Mouse (Mus musculus) liver, embryonic 13.5 days (tissue): ENCODE measurements around the gene Nicn1. TPM values are rescaled to one million over a fixed set of nuclear protein-coding genes. Genes with fewer than 3 reads are reported as not detected.
"Not testable (repeated sequence)": the region's sequence is repeated elsewhere in the genome, so short reads cannot be mapped to it uniquely, and the experiment has no call there.

ENCODE experiments used
- ATAC-seq: fragments of 200-750 bp; cut with Nextera tagmentation; 2 replicates; pipeline ENCODE4 v1.8.0; 2017; ENCODE audit warnings: low read depth, mild to moderate bottlenecking, moderate number of reproducible peaks, moderate library complexity
- DNase-seq: peaks from one replicate; pipeline ENCODE4 v3.0.0; 2022
- H3K27ac ChIP-seq: fragments of 300-500 bp; sonication (generic); 2 replicates; pipeline ENCODE4 v1.5.1; 2015; ENCODE audit warnings: moderate library complexity, mild to moderate bottlenecking, inconsistent platforms
- H3K27me3 ChIP-seq: fragments of 300-500 bp; sonication (generic); 2 replicates; pipeline ENCODE4 v1.6.1; 2015; ENCODE audit warnings: mild to moderate bottlenecking, inconsistent platforms
- H3K36me3 ChIP-seq: fragments of 300-500 bp; sonication (generic); 2 replicates; pipeline ENCODE4 v1.6.1; 2015; ENCODE audit warnings: mild to moderate bottlenecking, inconsistent platforms
- H3K4me1 ChIP-seq: fragments of 300-500 bp; sonication (generic); replicated peaks from 2 replicates; pipeline ENCODE4 v1.6.1; 2015; ENCODE audit warnings: inconsistent platforms
- H3K4me2 ChIP-seq: fragments of 300-500 bp; sonication (generic); 2 replicates; pipeline ENCODE4 v1.6.1; 2015; ENCODE audit warnings: inconsistent platforms, mild to moderate bottlenecking, moderate library complexity
- H3K4me3 ChIP-seq: fragments of 300-500 bp; sonication (generic); replicated peaks from 2 replicates; pipeline ENCODE4 v1.5.1; 2015; ENCODE audit warnings: mild to moderate bottlenecking, inconsistent platforms
- H3K9ac ChIP-seq: fragments of 300-500 bp; sonication (generic); 2 replicates; pipeline ENCODE4 v1.6.1; 2015; ENCODE audit warnings: mild to moderate bottlenecking, inconsistent platforms
- H3K9me3 ChIP-seq: fragments of 300-500 bp; sonication (generic); replicated peaks from 2 replicates; pipeline ENCODE4 v1.6.1; 2016; ENCODE audit warnings: inconsistent platforms
- WGBS: fragments of 180-500 bp; shearing (Covaris S2); methylation state at CpG from one replicate; pipeline ENCODE4 v1.1.7; 2015; ENCODE audit not compliant: insufficient replicate concordance; 5-methylcytosine and 5-hydroxymethylcytosine counted together
- polyA plus RNA-seq: library from polyadenylated mRNA; unstranded; fragments of >200 nt; fragmentation: Nextera tagmentation; extraction: Ambion mirVana; gene quantifications from 2 replicates; pipeline ENCODE4 v1.2.1, GENCODE M21; 2015

The Nicn1 gene
- polyA plus RNA-seq, 1 experiment from 2014 or later = 4.7 TPM

DNA sequence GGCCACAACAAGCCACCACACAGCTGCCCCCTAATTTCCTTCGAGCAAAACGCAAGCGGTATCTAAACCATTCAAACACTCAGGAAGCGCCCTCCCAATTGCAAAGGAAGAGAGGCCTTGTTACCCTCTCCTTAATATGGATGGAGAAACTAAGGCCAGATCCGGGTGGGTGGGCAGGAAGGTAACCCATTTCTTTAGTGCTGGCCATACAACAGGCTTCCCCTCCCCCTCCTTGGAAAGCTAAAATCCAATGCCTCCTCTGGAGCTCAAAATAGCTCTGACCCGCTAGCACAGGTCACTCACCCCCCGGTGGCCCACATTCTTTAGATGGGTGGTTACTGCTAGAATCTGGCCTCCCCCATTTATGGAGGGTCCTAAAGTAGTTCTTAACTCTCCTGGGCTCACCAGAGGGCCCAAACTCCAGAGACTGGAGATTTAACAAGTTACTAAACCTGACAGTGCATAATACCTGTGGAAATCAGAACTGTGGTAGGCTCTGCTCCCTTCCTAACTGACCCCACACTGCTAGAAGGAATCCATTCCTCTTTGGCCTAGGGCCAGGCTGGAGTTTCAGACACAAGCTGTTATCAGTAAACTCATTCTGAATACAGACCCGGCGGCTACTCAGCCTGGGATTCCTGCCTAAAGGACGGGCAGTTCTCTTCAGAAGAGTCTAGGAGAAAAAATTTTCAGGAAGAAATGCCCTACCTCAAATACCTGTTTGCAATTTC is 25.9 kb upstream of the Nicn1 start:
- ATAC-seq (no peak; the same call in 1 of the 2 replicates), DNase-seq (no peak)
- 13% methylated on average over 10 of the region's 10 CpGs for WGBS
- Histone ChIP-seq H3K36me3 (no peaks in the 10 kb centered on the region), H3K9me3 (no peaks in the 10 kb centered on the region), H3K4me2 (peak overlapping the region; percentile 100), H3K4me1 (peaks cover 36% of the 10 kb centered on the region), H3K9ac (peak overlapping the region; percentile 51), H3K27ac (peak overlapping the region; percentile 91), H3K27me3 (no peaks in the 10 kb centered on the region), H3K4me3 (peak overlapping the region; percentile 88)

DNA sequence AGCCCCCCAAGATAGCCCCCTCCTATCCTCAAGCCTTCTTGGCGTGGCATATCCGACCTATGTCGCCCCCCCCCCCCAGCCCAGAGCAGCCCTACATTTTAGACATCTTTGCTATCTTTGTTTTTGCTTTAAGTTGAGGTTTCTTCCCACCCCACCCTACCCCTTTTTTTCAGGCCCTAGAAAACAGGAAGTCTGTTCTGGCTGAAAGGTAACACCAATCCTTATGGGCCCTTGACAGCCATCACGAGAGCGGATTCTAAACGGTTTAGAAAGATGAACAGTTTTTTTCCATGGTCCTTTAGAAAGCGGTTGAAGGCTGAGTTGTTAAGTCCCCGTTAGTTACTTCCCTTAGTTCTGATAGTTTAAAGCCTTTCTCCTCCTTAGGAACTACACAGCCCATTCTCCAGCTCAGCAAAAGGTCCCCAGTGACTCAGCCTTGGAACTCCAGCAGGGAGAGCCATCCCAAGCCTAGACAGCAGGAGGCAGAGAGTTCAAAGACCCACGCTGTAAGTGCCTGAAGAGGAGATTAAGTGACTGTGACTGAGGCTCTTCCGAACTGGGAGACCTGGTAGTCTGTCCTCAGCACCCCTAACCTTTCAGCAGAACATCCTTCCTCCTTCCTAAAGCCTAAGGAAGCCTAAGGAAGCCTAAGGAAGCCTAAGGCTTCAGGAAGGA is 23.8 kb upstream of the Nicn1 start:
- DNase-seq = no peak
- ATAC-seq = no peak
- H3K27me3 ChIP-seq = no peaks in the 10 kb centered on the region; the same call in 1 of the 2 replicates
- H3K4me1 ChIP-seq = peaks cover 35% of the 10 kb centered on the region
- H3K4me3 ChIP-seq = no peak overlapping the region
- H3K27ac ChIP-seq = no peak overlapping the region
- no peak overlapping the region for H3K4me2 ChIP-seq
- H3K9ac ChIP-seq = no peak overlapping the region
- WGBS = 38% methylated on average over 10 of the region's 10 CpGs
- H3K36me3 ChIP-seq = no peaks in the 10 kb centered on the region
- H3K9me3 ChIP-seq = no peaks in the 10 kb centered on the region

DNA sequence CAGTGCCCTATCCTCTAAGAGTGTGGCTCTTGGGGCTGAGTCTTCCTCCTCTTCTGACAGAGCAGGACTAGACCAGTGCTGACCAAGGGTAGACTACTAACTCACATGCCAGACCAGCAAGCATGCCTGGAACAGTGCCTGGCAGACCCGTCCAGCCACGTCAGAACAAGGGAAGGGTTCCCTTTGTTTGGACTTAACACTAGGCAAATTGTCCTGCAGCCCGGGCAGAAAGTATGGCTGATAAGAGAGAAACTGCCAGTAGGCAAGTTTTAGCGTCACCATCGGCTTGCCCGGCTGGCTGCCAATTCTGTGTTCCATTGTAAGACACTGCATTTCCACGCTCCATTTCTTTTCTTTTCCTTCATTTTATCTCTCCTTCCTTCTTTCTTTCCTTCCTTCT is 22.5 kb upstream of the Nicn1 start:
- ATAC-seq (no peak), DNase-seq (no peak)
- Histone ChIP-seq H3K9me3 (no peaks in the 10 kb centered on the region), H3K4me1 (peaks cover 29% of the 10 kb centered on the region), H3K4me3 (no peak overlapping the region), H3K36me3 (no peaks in the 10 kb centered on the region), H3K9ac (no peak overlapping the region), H3K27me3 (peaks cover 3% of the 10 kb centered on the region), H3K4me2 (no peak overlapping the region), H3K27ac (no peak overlapping the region)
- WGBS = 69% methylated on average over 7 of the region's 7 CpGs

DNA sequence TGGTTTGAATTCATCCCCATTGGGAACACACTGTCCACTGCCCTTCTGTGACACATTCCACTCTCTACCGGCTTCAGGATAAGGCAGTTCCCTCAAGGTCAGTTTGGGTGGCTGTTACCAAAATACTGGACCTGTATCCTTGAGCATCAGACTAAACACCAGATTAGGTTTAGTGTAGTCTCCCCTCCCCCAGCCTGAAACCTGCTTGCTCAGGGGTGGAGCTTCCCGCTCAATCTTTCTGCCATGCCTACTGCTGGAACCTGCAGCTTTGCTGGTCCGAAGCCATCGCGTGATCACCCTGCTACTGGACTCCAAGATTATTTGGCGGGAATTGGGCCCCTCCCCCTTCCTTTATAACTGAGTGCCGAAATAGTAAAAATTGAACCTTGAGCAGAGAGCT is 21.5 kb upstream of the Nicn1 start:
- H3K4me2 ChIP-seq, H3K36me3 ChIP-seq, H3K9ac ChIP-seq, H3K4me3 ChIP-seq, H3K9me3 ChIP-seq, H3K27ac ChIP-seq, DNase-seq, ATAC-seq: not testable (repeated sequence)
- Histone ChIP-seq H3K27me3 (peaks cover 13% of the 10 kb centered on the region), H3K4me1 (peaks cover 22% of the 10 kb centered on the region)
- WGBS = 66% methylated on average over 7 of the region's 7 CpGs

DNA sequence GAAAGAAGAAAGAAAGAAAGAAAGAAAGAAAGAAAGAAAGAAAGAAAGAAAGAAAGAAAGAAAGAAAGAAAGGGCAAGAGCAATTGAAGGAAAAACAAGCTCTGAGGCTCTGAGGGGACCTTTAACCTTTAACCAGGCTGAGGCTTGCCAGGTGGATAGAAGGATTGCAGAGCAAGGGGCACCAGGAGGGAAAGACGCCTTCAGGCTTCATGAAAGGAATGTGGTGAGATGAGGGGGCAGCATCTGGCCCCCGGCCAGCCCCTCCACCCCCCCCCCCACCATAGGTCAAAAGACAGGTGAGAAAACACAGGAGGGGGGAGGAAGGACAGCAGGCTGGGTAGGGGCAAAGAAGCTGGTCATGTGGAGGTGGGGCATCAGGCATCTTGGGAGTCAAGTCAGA is 18.3 kb upstream of the Nicn1 start:
- peaks cover 14% of the 10 kb centered on the region for H3K4me1 ChIP-seq

DNA sequence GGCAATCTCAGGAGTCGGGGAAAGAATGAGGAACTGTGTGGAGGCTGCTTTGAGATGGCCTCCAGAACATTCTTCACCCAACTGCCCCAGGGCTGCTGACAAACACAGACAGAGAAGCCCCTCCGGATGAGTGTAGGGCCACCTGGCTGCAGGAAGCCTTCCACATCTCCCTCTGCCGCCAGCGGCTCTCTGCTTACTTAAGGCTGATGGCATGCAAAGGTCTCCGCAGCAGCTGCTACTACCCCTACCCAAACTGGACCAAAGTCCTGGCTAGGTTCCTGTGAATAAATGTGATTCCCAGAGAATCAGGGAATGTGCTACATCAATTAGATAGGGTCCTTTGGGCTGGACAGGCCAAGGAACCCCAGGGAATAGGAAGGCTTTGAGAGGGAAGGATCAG is 17.5 kb upstream of the Nicn1 start:
- ATAC-seq = no peak
- no peaks in the 10 kb centered on the region for H3K36me3 ChIP-seq
- H3K4me2 ChIP-seq = no peak overlapping the region
- H3K4me3 ChIP-seq = no peak overlapping the region
- 57% methylated on average over 5 of the region's 5 CpGs for WGBS
- no peaks in the 10 kb centered on the region for H3K9me3 ChIP-seq
- H3K27me3 ChIP-seq = peaks cover 18% of the 10 kb centered on the region
- no peak for DNase-seq
- H3K9ac ChIP-seq = no peak overlapping the region
- no peak overlapping the region for H3K27ac ChIP-seq
- H3K4me1 ChIP-seq = peaks cover 14% of the 10 kb centered on the region

More for the DNA sequence above, 18.3 kb upstream of the Nicn1 start:
- WGBS = 33% methylated on average over 2 of the region's 2 CpGs
- no peaks in the 10 kb centered on the region for H3K36me3 ChIP-seq
- H3K4me3 ChIP-seq = no peak overlapping the region
- H3K4me2 ChIP-seq = no peak overlapping the region
- ATAC-seq (no peak), DNase-seq (no peak)
- no peak overlapping the region for H3K9ac ChIP-seq
- H3K9me3 ChIP-seq = no peaks in the 10 kb centered on the region
- peaks cover 18% of the 10 kb centered on the region for H3K27me3 ChIP-seq
- no peak overlapping the region for H3K27ac ChIP-seq

DNA sequence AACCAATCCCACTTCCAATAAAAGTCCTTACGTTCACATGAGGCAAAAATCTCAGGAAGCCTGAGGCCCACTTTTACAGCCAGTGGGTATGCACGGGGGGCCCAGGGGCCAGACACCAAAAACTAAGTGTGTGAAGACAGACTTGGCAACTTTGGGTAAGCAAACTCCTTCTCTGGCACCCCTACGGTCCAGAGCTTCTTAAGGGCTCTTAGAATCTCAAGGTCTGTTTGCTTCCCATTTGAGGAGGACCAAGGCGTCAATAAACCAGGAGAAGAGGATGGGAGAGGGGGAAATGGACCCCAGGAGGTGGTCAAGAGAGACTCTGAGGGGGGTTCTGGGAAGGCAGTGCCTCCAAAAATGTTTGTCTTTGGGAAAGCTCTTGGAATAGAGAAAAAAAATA is 16.7 kb upstream of the Nicn1 start:
- WGBS = 59% methylated on average over 4 of the region's 4 CpGs
- ATAC-seq = no peak

DNA sequence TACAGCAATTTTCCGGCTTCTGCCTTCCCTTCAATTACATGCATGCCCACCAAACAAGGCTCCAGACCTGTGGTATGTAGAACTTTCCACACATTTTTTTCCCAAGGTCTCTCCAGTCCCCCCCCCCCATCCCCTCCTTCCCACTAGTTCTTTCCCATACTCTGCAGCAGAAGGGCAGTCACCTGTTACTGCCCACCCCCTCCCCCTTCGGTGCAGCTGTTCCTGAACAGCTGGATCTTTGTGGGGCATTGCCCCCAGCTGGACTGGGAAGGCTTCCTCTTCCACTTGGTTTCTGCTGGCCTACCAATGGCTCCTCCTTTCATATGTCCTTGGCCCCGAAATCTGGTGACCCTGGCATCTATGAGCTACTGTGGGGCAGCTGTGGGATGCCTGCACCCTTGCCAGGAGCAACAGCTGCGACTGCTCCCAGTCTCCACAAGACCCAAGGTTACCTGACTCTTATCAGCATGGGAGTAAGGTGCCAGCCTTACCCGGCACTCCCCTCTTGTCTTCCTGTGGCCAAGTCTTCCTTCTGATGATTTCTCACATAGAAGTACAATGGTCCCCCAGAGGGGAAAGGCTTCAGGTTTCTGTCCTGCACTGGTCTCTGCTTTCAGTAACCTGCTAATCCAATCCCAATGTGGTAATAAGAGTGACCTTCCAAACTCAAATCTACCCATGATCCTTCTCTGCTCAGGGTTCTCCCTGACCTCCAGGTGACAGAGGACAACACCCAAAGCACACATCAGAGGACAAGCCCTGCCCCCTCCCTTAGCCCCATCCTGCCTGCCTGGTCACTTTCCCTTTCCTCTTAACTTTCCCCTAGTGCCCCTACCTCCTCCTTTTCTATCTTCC is 15.5 kb upstream of the Nicn1 start:
- H3K4me3 ChIP-seq = no peak overlapping the region
- H3K27me3 ChIP-seq = peaks cover 18% of the 10 kb centered on the region
- 55% methylated on average over 5 of the region's 5 CpGs for WGBS
- DNase-seq (no peak), ATAC-seq (peak; percentile 43; the same call in 1 of the 2 replicates)
- no peak overlapping the region for H3K27ac ChIP-seq
- H3K36me3 ChIP-seq = no peaks in the 10 kb centered on the region
- H3K4me1 ChIP-seq = peaks cover 14% of the 10 kb centered on the region
- H3K9me3 ChIP-seq = no peaks in the 10 kb centered on the region
- no peak overlapping the region for H3K9ac ChIP-seq
- no peak overlapping the region for H3K4me2 ChIP-seq

More for the DNA sequence above, 16.7 kb upstream of the Nicn1 start:
- Histone ChIP-seq H3K4me1 (peaks cover 14% of the 10 kb centered on the region), H3K4me3 (no peak overlapping the region), H3K9me3 (no peaks in the 10 kb centered on the region), H3K4me2 (no peak overlapping the region), H3K9ac (no peak overlapping the region), H3K36me3 (no peaks in the 10 kb centered on the region), H3K27me3 (peaks cover 18% of the 10 kb centered on the region), H3K27ac (no peak overlapping the region)
- DNase-seq = no peak

DNA sequence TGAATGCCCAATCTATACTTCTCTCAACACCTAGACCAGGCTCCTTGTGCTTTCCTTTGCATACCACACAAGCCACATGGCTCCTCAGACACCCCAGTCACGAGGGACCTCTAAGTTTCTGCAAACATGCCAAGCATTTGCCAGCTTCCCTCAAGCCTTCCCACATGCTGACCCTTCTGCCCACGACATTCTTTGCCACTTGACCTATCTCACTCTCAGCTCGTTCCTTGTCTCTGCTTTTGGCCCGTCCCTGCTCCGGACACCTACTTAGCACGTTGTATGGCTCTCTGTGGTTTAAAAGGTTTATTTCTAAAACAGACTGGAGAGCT is 14.9 kb upstream of the Nicn1 start:
- H3K4me1 ChIP-seq = peaks cover 14% of the 10 kb centered on the region
- H3K4me3 ChIP-seq = no peak overlapping the region
- no peaks in the 10 kb centered on the region for H3K36me3 ChIP-seq
- 38% methylated on average over 6 of the region's 6 CpGs for WGBS
- H3K27me3 ChIP-seq = peaks cover 18% of the 10 kb centered on the region
- DNase-seq (no peak), ATAC-seq (no peak)
- no peak overlapping the region for H3K27ac ChIP-seq
- no peaks in the 10 kb centered on the region for H3K9me3 ChIP-seq
- no peak overlapping the region for H3K9ac ChIP-seq
- H3K4me2 ChIP-seq = no peak overlapping the region

DNA sequence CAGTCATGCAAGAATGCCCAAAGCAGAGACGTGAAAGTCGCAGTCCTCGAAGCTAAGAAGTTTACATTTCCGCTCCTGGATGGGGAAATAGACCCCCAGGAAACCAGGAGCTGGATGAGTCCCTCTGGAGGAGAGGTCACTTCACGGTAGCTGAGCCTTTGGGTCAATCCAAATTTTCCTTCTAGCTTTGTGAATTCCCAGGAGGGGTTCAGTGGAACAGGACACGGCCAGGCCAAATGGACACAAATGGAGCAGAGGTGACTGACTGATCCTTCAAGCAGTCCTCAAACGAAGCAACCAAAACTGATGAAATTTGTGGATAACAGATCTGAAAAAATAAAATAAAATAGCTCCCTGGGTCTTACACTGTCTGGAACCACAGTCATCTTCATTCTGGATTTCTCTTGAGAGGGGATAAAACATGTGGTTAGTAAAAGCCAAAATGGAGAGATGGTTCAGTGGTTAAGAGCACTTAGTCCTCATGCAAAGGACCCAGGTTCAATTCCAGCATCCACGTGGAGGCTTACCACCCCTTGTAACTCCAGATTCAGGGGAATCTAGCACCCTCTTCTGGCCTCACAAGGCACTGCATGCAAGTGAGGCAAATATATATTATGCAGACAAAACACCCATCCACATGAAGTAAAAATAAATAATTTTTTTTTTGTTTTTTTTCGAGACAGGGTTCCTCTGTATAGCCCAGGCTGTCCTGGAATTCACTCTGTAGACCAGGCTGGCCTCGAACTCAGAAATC is 11.4 kb upstream of the Nicn1 start:
- 0 out of 2 replicates have a peak, but pooled peaks cover 5% of the 10 kb centered on the region for H3K27me3 ChIP-seq
- H3K4me1 ChIP-seq = peaks cover 6% of the 10 kb centered on the region; the same call in 1 of the 2 replicates
- H3K27ac ChIP-seq = no peak overlapping the region
- no peak overlapping the region for H3K4me2 ChIP-seq
- H3K9ac ChIP-seq = no peak overlapping the region
- ATAC-seq (no peak), DNase-seq (peak; percentile 31)
- no peaks in the 10 kb centered on the region for H3K36me3 ChIP-seq
- 59% methylated on average over 10 of the region's 10 CpGs for WGBS
- H3K9me3 ChIP-seq = no peaks in the 10 kb centered on the region
- no peak overlapping the region for H3K4me3 ChIP-seq
